Mouse (Mus musculus) erythroblast, embryonic 14.5 days (primary cell): Measurements from ENCODE around the gene Tbx2.

Source experiments
- GATA1 ChIP-seq: IDR thresholded peaks from 2 replicates; pipeline ENCODE4 v1.6.1; 2012; ENCODE audit warnings: low read length, inconsistent platforms, mixed read lengths
- TAL1 ChIP-seq: IDR thresholded peaks from 3 replicates; pipeline ENCODE4 v1.6.1; 2012; ENCODE audit warnings: low read length, inconsistent platforms, mixed read lengths

- TF ChIP-seq TAL1 (no peak), GATA1 (no peak)
These were observed 18.4 kb downstream of the Tbx2 start for GRCm38 (mm10) chr11:85850758-85851157.
